Mouse (Mus musculus) neural tube, embryonic 10.5 days (tissue): ENCODE results near the gene Ugt1a9.
"Not testable (repeated sequence)": the region's sequence is repeated elsewhere in the genome, so short reads cannot be mapped to it uniquely, and the experiment has no call there.

ENCODE experiments used
- DNase-seq: peaks from one replicate; pipeline ENCODE4 v3.0.0-alpha.2; 2017; ENCODE audit warnings: low spot score; ENCODE audit errors: extremely low spot score

Gene Ugt1a9

DNA sequence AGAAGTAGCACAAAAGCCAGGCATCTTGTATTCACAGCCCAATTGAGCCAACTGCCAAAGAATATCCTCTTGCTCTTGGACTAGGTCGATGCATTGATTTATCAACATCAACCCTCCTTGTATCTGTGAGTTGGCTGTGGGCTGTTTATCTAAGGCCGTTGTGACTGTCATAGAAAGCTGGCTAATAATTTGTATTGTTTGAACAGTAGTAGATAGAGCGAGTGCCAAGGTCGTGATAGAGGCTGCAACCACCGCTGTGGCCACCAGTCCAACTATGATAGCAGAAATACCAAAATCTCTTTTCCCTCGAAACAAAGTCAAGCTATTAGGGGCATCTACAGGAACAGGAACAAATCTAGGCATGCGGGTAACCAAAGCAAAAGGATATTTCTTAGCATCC is 101.6 kb downstream of the Ugt1a9 start:
- not testable (repeated sequence) for DNase-seq

DNA sequence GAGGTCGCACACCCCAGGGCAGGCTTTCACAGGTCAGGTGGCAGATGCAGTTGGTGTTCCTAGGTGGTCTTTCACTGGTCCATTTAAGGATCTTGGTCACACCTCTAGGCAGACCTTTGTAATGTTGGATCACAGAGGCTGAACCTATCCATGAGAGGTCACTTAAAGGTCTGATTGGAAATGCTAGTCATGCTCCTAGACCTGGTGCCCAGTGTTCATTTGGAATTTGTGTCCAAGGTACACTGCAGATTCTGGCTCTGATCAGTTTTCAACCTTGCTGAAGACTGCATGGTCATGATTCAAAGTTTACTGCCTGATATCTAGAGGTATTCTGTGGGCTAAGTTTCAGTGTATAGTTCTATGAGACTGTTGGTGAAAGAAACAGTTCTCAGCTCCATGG is 109.1 kb downstream of the Ugt1a9 start:
- no peak for DNase-seq

DNA sequence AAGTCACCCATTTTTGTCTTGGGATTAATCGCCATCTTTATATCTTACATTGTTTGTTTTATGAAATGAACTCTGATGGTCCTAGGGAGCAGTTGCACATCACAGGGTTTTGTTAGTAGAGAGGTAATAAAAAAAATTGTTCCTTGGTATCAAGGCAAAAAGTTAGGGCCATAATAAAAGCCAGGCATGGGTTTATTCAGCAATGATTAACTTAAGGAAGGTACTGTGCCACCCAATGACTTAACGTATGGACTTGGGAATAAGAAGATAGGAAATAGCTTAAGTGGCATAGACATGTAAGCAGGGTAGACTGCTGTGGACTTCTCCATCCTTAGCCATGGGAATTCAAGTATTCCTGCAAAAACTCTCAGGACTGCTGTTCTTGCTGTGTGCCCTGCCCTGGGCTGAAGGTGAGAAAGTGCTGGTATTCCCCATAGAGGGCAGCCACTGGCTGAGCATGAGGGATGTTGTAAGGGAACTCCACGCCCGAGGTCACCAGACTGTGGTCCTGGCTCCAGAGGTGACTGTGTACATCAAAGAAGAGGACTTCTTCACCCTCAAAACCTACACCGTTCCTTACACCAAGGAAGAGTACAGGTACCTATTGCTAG is 115.8 kb downstream of the Ugt1a9 start:
- no peak for DNase-seq

GRCm38 (mm10) chr1:88192136-88192535 is 121.5 kb downstream of the Ugt1a9 start:
- DNase-seq, result no peak

DNA sequence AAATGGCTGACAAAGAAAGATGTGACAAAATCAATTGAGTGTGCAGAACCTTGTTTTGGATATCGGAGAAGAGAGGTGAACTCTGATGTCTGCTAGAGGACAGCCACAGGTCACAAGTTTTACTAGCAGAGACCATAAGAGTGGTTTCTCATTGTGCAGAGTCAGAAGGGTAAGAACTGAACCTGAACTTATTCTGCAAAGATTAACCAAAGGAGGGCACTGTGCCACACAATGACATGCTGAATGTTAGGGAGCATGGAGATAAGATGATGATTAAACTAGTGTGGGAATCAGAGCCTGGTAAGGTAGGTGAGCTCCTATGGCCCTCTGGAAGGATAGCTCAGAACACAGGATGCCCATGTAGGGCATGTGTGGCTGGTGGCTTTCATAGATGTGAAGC is 125.1 kb downstream of the Ugt1a9 start:
- DNase-seq, result no peak

DNA sequence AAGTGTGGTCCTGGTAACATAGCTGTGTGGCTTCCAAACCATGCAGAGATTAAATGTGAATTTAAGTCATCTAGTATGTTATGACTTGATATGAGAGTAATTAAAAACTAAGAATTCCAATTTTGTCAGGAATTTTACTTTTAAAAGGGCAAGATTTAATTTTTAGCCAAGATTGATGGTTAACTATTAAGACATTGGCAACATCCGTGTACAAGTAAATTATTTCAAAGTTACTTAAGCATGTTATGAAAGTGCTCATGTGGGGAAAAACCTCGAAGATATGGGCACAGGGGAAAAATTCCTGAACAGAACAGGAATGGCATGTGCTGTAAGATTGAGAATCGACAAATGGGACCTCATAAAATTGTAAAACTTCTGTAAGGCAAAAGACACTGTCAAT is 126.8 kb downstream of the Ugt1a9 start:
- DNase-seq, result no peak

DNA sequence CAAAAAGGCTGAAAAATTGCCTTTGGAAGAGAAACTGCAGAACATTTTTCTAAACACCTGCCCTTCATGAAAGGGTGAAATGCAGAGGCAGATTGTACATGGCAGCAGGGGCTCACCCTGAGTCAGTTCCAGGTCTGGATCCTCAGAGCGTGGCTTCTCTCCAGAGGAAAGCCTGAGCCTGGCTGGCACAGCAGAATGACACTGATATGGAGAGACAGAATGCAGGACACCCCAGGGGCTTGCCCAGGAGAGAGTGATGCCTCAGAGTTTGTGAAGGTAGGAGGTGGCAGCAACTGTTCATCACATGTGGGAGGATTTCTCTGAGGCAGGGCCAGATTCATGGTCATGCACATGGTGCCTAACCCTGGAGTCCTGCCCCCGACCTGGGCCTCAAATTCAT is 129.4 kb downstream of the Ugt1a9 start:
- no peak for DNase-seq

- no peak for DNase-seq
These were observed 129.9 kb downstream of the Ugt1a9 start, which contains the start of gene Ugt1a2 for GRCm38 (mm10) chr1:88200456-88200855. Ugt1a2 (plus strand) TSS chr1:88200601.

- DNase-seq, result peak; percentile 90
These were observed 134.8 kb downstream of the Ugt1a9 start, which contains the start of gene Dnajb3 for GRCm38 (mm10) chr1:88205294-88205922. Dnajb3 (minus strand) TSS chr1:88205782.

DNA sequence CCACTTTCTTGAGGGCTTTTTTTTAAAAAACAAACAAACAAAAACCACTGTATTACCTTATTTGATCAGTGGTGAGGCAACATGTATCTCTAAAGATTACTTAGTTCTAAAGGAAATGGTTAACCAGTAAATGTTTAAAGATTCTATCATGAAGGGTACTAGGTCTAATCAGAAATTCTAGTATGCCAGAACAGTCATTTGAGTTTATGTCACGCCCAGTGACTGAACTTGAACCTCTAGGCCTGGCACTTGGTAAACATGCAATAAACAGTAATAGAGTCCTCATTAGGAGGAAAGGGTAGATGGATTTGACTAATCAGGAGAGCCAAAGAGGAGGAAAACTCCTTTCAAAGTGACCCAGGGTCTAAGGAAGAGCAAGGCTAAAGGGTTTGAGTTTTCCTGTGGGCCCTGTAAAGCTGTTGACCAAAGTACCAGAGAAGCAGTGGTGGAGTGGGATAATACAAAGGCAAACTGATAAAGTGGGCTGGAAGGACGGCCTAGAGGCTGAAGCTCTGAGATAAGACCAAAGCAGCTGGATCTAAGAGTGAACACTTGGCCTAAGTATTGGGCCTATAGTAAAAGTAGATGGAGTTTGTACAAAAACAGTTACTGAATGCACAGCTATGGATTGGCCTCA is 136.4 kb downstream of the Ugt1a9 start:
- no peak for DNase-seq

- peak; percentile 19 for DNase-seq
These were observed 141.2 kb downstream of the Ugt1a9 start, which contains the start of gene Ugt1a1 for GRCm38 (mm10) chr1:88211812-88212211. Ugt1a1 (plus strand) TSS chr1:88211959.

GRCm38 (mm10) chr1:88212341-88213045 is 141.9 kb downstream of the Ugt1a9 start:
- DNase-seq, result peak; percentile 18

GRCm38 (mm10) chr1:88213061-88213460 is 142.5 kb downstream of the Ugt1a9 start:
- no peak for DNase-seq

DNA sequence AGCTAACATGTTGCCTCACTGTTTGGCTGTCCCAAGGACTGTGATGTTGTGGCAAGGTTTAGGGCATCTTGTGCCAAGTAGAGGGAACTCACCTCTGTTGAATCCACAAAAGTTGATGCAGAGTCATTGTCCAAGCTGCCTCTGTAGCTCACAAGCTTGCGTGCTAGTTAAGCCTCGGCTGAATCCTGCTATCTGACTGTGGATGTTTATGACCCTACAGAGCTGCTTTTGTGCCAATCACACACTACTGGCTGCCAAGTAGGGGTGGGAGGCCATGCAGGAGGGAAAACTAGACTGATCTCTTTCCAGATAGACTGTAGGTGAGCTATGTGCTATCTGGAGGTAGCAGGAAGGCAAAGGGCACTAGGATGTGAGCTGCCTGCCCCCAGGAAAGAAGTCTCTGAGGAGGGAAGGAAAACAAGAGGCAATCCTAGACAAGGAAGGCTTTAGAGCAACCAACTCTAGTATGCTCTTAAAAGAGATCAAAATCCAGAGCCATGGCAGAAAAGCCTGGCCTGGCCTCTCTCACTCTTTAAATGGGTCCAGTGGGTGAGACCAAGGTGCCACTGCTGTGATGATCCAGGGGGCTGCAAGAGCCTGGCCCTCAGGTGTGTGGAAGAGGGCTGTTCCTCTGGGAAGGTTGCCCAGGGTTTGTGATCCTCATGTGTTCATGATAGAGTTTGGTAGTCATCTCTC is 143.3 kb downstream of the Ugt1a9 start:
- peak; percentile 18 for DNase-seq

DNA sequence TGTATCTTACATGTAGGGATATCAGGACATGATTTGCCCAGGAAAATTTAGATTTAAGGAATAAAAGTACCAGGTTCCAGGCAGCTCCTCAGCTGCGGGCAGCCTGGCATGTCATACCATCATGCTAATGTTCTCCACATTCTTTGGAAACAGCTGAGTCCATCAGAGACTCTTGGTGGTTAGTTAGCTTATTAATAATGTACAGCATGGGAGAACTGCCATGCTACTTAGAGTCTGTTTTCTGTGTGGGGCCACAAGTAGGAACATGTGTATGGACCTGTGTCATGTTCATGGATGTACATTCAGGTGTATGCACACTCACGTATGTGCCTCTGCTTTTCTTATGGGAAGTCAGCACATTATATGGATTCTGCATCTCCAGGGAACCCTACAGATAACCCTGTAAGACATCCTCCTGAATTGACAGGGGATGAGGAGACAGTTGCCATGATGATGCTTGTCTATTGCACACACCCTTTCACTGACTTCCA is 143.9 kb downstream of the Ugt1a9 start:
- peak; percentile 17 for DNase-seq

DNA sequence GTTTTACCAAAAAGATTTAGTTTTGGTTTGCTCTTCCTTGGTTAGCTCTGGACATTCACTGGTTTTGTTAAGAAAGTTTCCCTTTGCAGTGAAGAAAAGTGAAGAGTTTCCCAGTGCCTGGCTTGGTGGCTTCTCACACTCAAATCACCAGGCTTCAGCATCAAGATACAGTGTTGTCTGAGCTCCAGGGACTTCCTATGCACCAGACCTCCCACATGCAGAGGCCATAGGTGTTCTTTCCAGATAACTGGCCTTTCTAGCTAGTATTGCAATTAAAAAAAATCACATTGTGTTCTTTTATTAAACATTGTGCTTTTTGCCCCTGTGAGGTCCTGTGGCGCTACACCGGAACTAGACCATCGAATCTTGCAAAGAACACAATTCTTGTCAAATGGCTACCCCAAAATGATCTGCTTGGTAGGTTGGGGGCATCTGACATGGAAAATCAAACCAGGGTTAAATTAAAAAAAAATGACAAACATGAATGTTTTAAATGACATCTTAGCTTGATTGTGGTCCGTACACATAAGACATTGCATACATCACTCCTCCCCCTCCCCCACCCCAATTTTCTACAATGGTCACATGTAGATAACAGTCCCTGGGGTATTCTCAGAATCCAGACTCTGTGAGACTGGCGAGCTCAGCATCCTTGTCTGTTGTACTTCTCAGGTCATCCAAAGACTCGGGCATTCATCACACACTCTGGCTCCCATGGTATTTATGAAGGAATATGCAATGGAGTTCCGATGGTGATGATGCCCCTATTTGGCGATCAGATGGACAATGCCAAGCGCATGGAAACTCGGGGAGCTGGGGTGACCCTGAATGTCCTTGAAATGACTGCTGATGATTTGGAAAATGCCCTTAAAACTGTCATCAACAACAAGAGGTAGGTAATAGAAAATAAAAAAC is 145.1 kb downstream of the Ugt1a9 start:
- no peak for DNase-seq

GRCm38 (mm10) chr1:88216551-88216950 is 146.0 kb downstream of the Ugt1a9 start:
- DNase-seq, result peak; percentile 13

DNA sequence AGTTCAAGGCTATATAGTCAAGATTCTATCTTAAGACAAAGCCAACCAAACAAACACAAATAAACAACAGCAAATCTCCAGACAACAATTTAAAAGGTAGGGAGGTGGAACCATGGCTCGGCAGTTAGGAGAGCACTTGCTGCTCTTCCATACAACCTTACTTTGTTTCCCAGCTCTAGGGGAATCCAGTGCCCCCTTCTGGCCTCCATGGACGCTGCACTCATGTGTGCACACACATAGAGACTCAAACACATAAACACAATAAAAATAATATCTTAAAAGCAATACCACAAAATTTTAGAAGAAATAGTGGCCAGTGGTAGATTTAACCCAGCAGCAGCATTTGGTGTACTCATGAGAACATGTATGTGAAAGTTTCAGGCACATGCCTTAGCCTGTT is 146.5 kb downstream of the Ugt1a9 start:
- DNase-seq, result peak; percentile 34

GRCm38 (mm10) chr1:88217576-88217975 is 147.0 kb downstream of the Ugt1a9 start:
- DNase-seq, result peak; percentile 14

DNA sequence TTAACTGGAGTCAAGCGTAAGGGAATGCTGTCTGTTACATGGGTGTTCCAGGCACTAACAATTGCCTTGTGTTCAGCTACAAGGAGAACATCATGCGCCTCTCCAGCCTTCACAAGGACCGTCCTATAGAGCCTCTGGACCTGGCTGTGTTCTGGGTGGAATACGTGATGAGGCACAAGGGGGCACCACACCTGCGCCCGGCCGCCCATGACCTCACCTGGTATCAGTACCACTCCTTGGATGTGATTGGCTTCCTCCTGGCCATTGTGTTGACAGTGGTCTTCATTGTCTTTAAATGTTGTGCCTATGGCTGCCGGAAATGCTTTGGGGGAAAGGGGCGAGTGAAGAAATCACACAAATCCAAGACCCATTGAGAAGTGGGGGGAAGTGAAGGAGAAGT is 147.5 kb downstream of the Ugt1a9 start:
- DNase-seq, result peak; percentile 19
